Mouse (Mus musculus): ENCODE results near the gene Tmem150c. TPM values are rescaled to one million over a fixed set of nuclear protein-coding genes. Genes with fewer than 3 reads are reported as not detected.

The Tmem150c gene
- polyA plus RNA-seq, 1 experiment = not detected

DNA sequence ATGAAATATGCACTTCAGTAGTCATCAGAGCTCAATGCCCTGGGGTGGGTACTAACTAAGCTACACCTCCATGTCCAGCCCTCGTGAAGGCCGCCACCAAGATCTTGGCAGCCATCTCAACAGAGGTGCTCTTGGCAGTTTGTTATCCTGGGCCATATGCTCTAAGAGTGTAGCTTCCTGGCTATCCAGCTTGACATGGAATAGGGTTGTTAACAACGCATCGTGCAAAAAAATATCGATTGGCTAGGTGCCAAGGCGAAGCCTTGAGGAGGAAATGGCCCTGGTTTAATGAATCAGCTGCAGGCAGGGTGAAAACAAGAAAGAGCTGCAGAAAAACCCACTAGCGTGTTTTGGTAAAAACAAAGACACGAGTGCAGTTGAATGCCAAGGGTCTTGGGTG lies 74.5 kb downstream of the Tmem150c start:
- H3K4me2 ChIP-seq (ENCODE audit: low read depth) = no peak overlapping the region
- H3K27me3 ChIP-seq (ENCODE audit: control insufficient read depth, insufficient read depth, insufficient read length) = peaks cover 13% of the 10 kb centered on the region

GRCm38 (mm10) chr5:100083953-100084562 lies 75.5 kb downstream of the Tmem150c start:
- H3K79me2 ChIP-seq (ENCODE audit: control insufficient read depth, insufficient read depth) = no peaks in the 10 kb centered on the region
- H3ac ChIP-seq (ENCODE audit: control insufficient read depth, insufficient read length) = no peak overlapping the region
- no peaks in the 10 kb centered on the region for H3K36me3 ChIP-seq (ENCODE audit: control insufficient read depth, insufficient read depth)
- no peak overlapping the region for H3K4me2 ChIP-seq (ENCODE audit: low read depth)
- no peak for TF ChIP-seq POLR2A (IDR thresholded peaks at IDR 0.05; ENCODE audit: insufficient read length, low read depth)
- H3K4me3 ChIP-seq = no peak overlapping the region
- peaks cover 13% of the 10 kb centered on the region for H3K27me3 ChIP-seq (ENCODE audit: control insufficient read depth, insufficient read depth, insufficient read length)

More for the DNA sequence above, 74.5 kb downstream of the Tmem150c start:
- TF ChIP-seq MAX (IDR thresholded peaks at IDR 0.05; ENCODE audit: low read depth) = no peak
- no peak for TF ChIP-seq MYOD1 (IDR thresholded peaks at IDR 0.05; ENCODE audit: control insufficient read depth in 1 of 3, insufficient read length in 2 of 3, low read depth in 2 of 3)
- TF ChIP-seq TCF12 (IDR thresholded peaks at IDR 0.05; ENCODE audit: insufficient read depth, poor library complexity, severe bottlenecking) = no peak
- no peak for TF ChIP-seq POLR2AphosphoS2 (IDR thresholded peaks at IDR 0.05; ENCODE audit: insufficient read length, low read depth)
- no peak for TF ChIP-seq SRF (IDR thresholded peaks at IDR 0.05; ENCODE audit: control insufficient read depth, insufficient read length, low read depth)
- TF ChIP-seq MYOG (IDR thresholded peaks at IDR 0.05; ENCODE audit: control insufficient read depth in 1 of 3, insufficient read depth in 1 of 3, insufficient read length in 2 of 3, low read depth in 2 of 3) = no peak
- no peak for TF ChIP-seq E2F4 (IDR thresholded peaks at IDR 0.05; ENCODE audit: insufficient read depth)
- no peak for TF ChIP-seq CEBPB (IDR thresholded peaks at IDR 0.05; ENCODE audit: insufficient read depth, poor library complexity, severe bottlenecking)
- no peak for TF ChIP-seq POLR2A (IDR thresholded peaks at IDR 0.05; ENCODE audit: insufficient read length, low read depth)
- TF ChIP-seq USF1 (IDR thresholded peaks at IDR 0.05; ENCODE audit: low read depth) = no peak
- TF ChIP-seq REST (IDR thresholded peaks at IDR 0.05; ENCODE audit: insufficient read depth, insufficient read length) = no peak
- no peak overlapping the region for H3ac ChIP-seq (ENCODE audit: control insufficient read depth, insufficient read length)
- no peak overlapping the region for H3K4me3 ChIP-seq
- H3K79me2 ChIP-seq (ENCODE audit: control insufficient read depth, insufficient read depth) = no peaks in the 10 kb centered on the region
- H3K36me3 ChIP-seq (ENCODE audit: control insufficient read depth, insufficient read depth) = no peaks in the 10 kb centered on the region

- TF ChIP-seq MAX (IDR thresholded peaks at IDR 0.05; ENCODE audit: low read depth) = no peak
- TF ChIP-seq REST (IDR thresholded peaks at IDR 0.05; ENCODE audit: insufficient read depth, insufficient read length) = no peak
- TF ChIP-seq POLR2AphosphoS2 (IDR thresholded peaks at IDR 0.05; ENCODE audit: insufficient read length, low read depth) = no peak
- TF ChIP-seq TCF3 (IDR thresholded peaks at IDR 0.05; ENCODE audit: insufficient read length, low read depth) = no peak
- no peak for TF ChIP-seq SRF (IDR thresholded peaks at IDR 0.05; ENCODE audit: control insufficient read depth, insufficient read length, low read depth)
- TF ChIP-seq MYOD1 (IDR thresholded peaks at IDR 0.05; ENCODE audit: control insufficient read depth in 1 of 3, insufficient read length in 2 of 3, low read depth in 2 of 3) = no peak
- no peak for TF ChIP-seq POLR2A (IDR thresholded peaks at IDR 0.05; ENCODE audit: insufficient read length, low read depth)
- no peak for TF ChIP-seq CEBPB (IDR thresholded peaks at IDR 0.05; ENCODE audit: insufficient read depth, poor library complexity, severe bottlenecking)
- TF ChIP-seq TCF12 (IDR thresholded peaks at IDR 0.05; ENCODE audit: insufficient read depth, poor library complexity, severe bottlenecking) = no peak
- no peak for TF ChIP-seq MYOG (IDR thresholded peaks at IDR 0.05; ENCODE audit: control insufficient read depth in 1 of 3, insufficient read depth in 1 of 3, insufficient read length in 2 of 3, low read depth in 2 of 3)
- H3K36me3 ChIP-seq (ENCODE audit: control insufficient read depth, insufficient read depth) = no peaks in the 10 kb centered on the region
- H3ac ChIP-seq (ENCODE audit: control insufficient read depth, insufficient read length) = no peak overlapping the region
- H3K4me2 ChIP-seq (ENCODE audit: low read depth) = no peak overlapping the region
- peaks cover 13% of the 10 kb centered on the region for H3K27me3 ChIP-seq (ENCODE audit: control insufficient read depth, insufficient read depth, insufficient read length)
- H3K4me3 ChIP-seq = no peak overlapping the region
- H3K79me2 ChIP-seq (ENCODE audit: control insufficient read depth, insufficient read depth) = no peaks in the 10 kb centered on the region
Observed at GRCm38 (mm10) chr5:100082006-100082405, 77.6 kb downstream of the Tmem150c start.

GRCm38 (mm10) chr5:100079931-100080275 lies 79.7 kb downstream of the Tmem150c start:
- peaks cover 5% of the 10 kb centered on the region for H3K27me3 ChIP-seq (ENCODE audit: control insufficient read depth, insufficient read depth, insufficient read length)
- no peak overlapping the region for H3K4me3 ChIP-seq
- no peaks in the 10 kb centered on the region for H3K79me2 ChIP-seq (ENCODE audit: control insufficient read depth, insufficient read depth)
- TF ChIP-seq POLR2AphosphoS2 (IDR thresholded peaks at IDR 0.05; ENCODE audit: insufficient read length, low read depth) (no peak), E2F4 (IDR thresholded peaks at IDR 0.05; ENCODE audit: insufficient read depth) (no peak), REST (IDR thresholded peaks at IDR 0.05; ENCODE audit: insufficient read depth, insufficient read length) (no peak), TCF3 (IDR thresholded peaks at IDR 0.05; ENCODE audit: insufficient read length, low read depth) (no peak), CEBPB (IDR thresholded peaks at IDR 0.05; ENCODE audit: insufficient read depth, poor library complexity, severe bottlenecking) (no peak), MAX (IDR thresholded peaks at IDR 0.05; ENCODE audit: low read depth) (no peak), TCF12 (IDR thresholded peaks at IDR 0.05; ENCODE audit: insufficient read depth, poor library complexity, severe bottlenecking) (no peak), USF1 (IDR thresholded peaks at IDR 0.05; ENCODE audit: low read depth) (no peak), SRF (IDR thresholded peaks at IDR 0.05; ENCODE audit: control insufficient read depth, insufficient read length, low read depth) (no peak), POLR2A (IDR thresholded peaks at IDR 0.05; ENCODE audit: insufficient read length, low read depth) (no peak), MYOG (IDR thresholded peaks at IDR 0.05; ENCODE audit: control insufficient read depth in 1 of 3, insufficient read depth in 1 of 3, insufficient read length in 2 of 3, low read depth in 2 of 3) (no peak), MYOD1 (IDR thresholded peaks at IDR 0.05; ENCODE audit: control insufficient read depth in 1 of 3, insufficient read length in 2 of 3, low read depth in 2 of 3) (no peak)
- no peak overlapping the region for H3K4me2 ChIP-seq (ENCODE audit: low read depth)
- no peaks in the 10 kb centered on the region for H3K36me3 ChIP-seq (ENCODE audit: control insufficient read depth, insufficient read depth)
- no peak overlapping the region for H3ac ChIP-seq (ENCODE audit: control insufficient read depth, insufficient read length)

Measured in myocyte (in vitro differentiated cells).